16 mouse cellular contexts compared by ENCODE assay signal in the genomic region with DNA sequence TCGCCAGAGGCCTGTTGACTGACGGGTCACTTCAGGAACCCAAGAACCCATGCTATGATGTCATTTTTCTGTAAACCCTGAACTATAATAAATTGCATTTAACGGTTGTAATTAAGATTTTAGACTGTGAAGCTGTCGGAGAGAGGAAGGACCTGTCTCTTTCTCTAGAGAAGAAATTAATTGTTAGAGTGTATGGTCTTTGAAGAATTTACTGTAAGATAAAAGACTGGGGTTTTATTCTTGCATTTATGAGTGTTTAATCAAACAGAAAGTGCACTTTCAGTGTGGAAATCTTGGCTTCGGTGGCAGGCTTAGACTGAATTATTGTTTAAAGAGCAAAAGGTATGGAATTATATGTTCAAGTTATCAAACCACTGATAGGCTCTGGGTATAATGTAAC.
"Had no signal": no experiment of that assay in that cellular context is flagged by ENCODE, and none has a peak within 500 bp of the region (broad histone marks: within the 10 kb centered on the region; RNA-seq: fewer than 3 reads in every experiment).

No protein-coding gene starts in this region.

- H3K9ac ChIP-seq: neural tube, embryonic 13.5 days; neural tube, embryonic 15.5 days; stomach, embryonic 15.5 days had no signal

- H3K4me1 ChIP-seq: neural tube, embryonic 15.5 days; stomach, embryonic 15.5 days had no signal

- H3K27me3 ChIP-seq: neural tube, embryonic 15.5 days; stomach, embryonic 15.5 days had no signal

- H3K9me3 ChIP-seq: neural tube, embryonic 13.5 days; neural tube, embryonic 15.5 days; stomach, embryonic 15.5 days had no signal

- H3K4me2 ChIP-seq: neural tube, embryonic 13.5 days; neural tube, embryonic 15.5 days; stomach, embryonic 15.5 days had no signal

- H3K4me3 ChIP-seq: neural tube, embryonic 13.5 days; neural tube, embryonic 15.5 days; stomach, embryonic 15.5 days had no signal

- DNase-seq: retina, postnatal 1 day; right cerebral cortex, adult 18-20 months; right cerebral cortex, postnatal 14 days; right cerebral cortex, postnatal 25 days; right cerebral cortex, postnatal 4 days; spleen, adult 18-20 months; thymus, adult 18-20 months; thymus, adult 2 months; thymus, postnatal 14 days; thymus, postnatal 25 days; thymus, postnatal 36 days; thymus, postnatal 4 days had no signal

- H3K27ac ChIP-seq: neural tube, embryonic 13.5 days; neural tube, embryonic 15.5 days; stomach, embryonic 15.5 days; stomach, postnatal 0 days had no signal

- H3K36me3 ChIP-seq: neural tube, embryonic 13.5 days; neural tube, embryonic 15.5 days; stomach, embryonic 15.5 days had no signal
